Mouse (Mus musculus) retina, embryonic 14.5 days (tissue): Measurements from ENCODE around the gene Armc12.

Experiments used
- DNase-seq: peaks from one replicate; pipeline ENCODE4 v3.0.0-alpha.2; 2015; ENCODE audit warnings: low spot score

The Armc12 gene

GRCm38 (mm10) chr17:28513337-28513736, 17.3 kb upstream of the Armc12 start:
- no peak for DNase-seq

- no peak for DNase-seq
Observed at GRCm38 (mm10) chr17:28513844-28514243, 16.8 kb upstream of the Armc12 start.

- no peak for DNase-seq
Observed at GRCm38 (mm10) chr17:28514555-28514954, 16.1 kb upstream of the Armc12 start.

- no peak for DNase-seq
Observed at GRCm38 (mm10) chr17:28515431-28516341, 14.9 kb upstream of the Armc12 start.

GRCm38 (mm10) chr17:28516881-28517280, 13.7 kb upstream of the Armc12 start:
- no peak for DNase-seq

GRCm38 (mm10) chr17:28517441-28517955, 13.1 kb upstream of the Armc12 start, which contains the start of gene Fkbp5:
TSS of gene Fkbp5 (minus strand) at chr17:28517527.
- peak; percentile 46 for DNase-seq

GRCm38 (mm10) chr17:28517956-28518614, 12.5 kb upstream of the Armc12 start:
- peak; percentile 62 for DNase-seq

GRCm38 (mm10) chr17:28518615-28519071, 12.0 kb upstream of the Armc12 start:
- DNase-seq, result no peak

GRCm38 (mm10) chr17:28519827-28520226, 10.8 kb upstream of the Armc12 start:
- peak; percentile 43 for DNase-seq

- no peak for DNase-seq
Observed at GRCm38 (mm10) chr17:28520561-28520960, 10.0 kb upstream of the Armc12 start.

- DNase-seq, result no peak
Observed at GRCm38 (mm10) chr17:28521071-28521726, 9.4 kb upstream of the Armc12 start.

GRCm38 (mm10) chr17:28521920-28522319, 8.7 kb upstream of the Armc12 start:
- no peak for DNase-seq

- DNase-seq, result peak; percentile 82
Observed at GRCm38 (mm10) chr17:28522623-28523354, 7.8 kb upstream of the Armc12 start.

- no peak for DNase-seq
Observed at GRCm38 (mm10) chr17:28523355-28524008, 7.1 kb upstream of the Armc12 start.

GRCm38 (mm10) chr17:28524009-28524695, 6.5 kb upstream of the Armc12 start:
- no peak for DNase-seq

- DNase-seq, result no peak
Observed at GRCm38 (mm10) chr17:28524831-28525430, 5.7 kb upstream of the Armc12 start.

- no peak for DNase-seq
Observed at GRCm38 (mm10) chr17:28527184-28528042, 3.2 kb upstream of the Armc12 start.

GRCm38 (mm10) chr17:28528043-28528351, 2.6 kb upstream of the Armc12 start:
- DNase-seq, result peak; percentile 92

- DNase-seq, result no peak
Observed at GRCm38 (mm10) chr17:28529116-28529515, 1.5 kb upstream of the Armc12 start.
